Comparison of ENCODE assay signal across 12 mouse cellular contexts in genomic region chr4:56252375-56252774, GRCm38 (mm10).
"Had no signal": no experiment of that assay in that cellular context is flagged by ENCODE, and none has a peak within 500 bp of the region (broad histone marks: within the 10 kb centered on the region; RNA-seq: fewer than 3 reads in every experiment).

No protein-coding gene starts in this region.

- H3K4me3 ChIP-seq: limb, embryonic 12.5 days; liver, embryonic 13.5 days; midbrain, embryonic 13.5 days had no signal

- H3K9ac ChIP-seq: hindbrain, embryonic 14.5 days; limb, embryonic 12.5 days; liver, embryonic 13.5 days; liver, postnatal 0 days; midbrain, embryonic 13.5 days had no signal

- H3K4me2 ChIP-seq: hindbrain, embryonic 14.5 days; limb, embryonic 12.5 days; liver, embryonic 13.5 days; midbrain, embryonic 13.5 days had no signal

- H3K9me3 ChIP-seq: limb, embryonic 12.5 days; liver, embryonic 13.5 days; midbrain, embryonic 13.5 days had no signal

- H3K36me3 ChIP-seq: limb, embryonic 12.5 days; liver, embryonic 13.5 days; midbrain, embryonic 13.5 days had no signal

- DNase-seq: layer of hippocampus, adult 9-11 months; layer of hippocampus, postnatal 36 days; liver; liver, embryonic 13.5 days; liver, postnatal 0 days; thymus, adult 18-20 months; thymus, postnatal 25 days had no signal

- H3K27ac ChIP-seq: hindbrain, embryonic 14.5 days; kidney, postnatal 0 days; limb, embryonic 12.5 days; liver, embryonic 13.5 days; midbrain, embryonic 13.5 days had no signal

- H3K27me3 ChIP-seq: limb, embryonic 12.5 days; liver, embryonic 13.5 days; midbrain, embryonic 13.5 days had no signal

- ATAC-seq: intestine, embryonic 16.5 days; liver, postnatal 0 days; midbrain, embryonic 13.5 days had no signal

- H3K4me1 ChIP-seq: limb, embryonic 12.5 days; liver, embryonic 13.5 days; midbrain, embryonic 13.5 days had no signal
